Comparison of ENCODE assay signal across 30 mouse cellular contexts in genomic region chr2:85518292-85518691, GRCm38 (mm10). TPM values are rescaled to one million over a fixed set of nuclear protein-coding genes. Genes with fewer than 3 reads are reported as not detected.
DNase-seq lines count a peak whose midpoint lies in the region; ATAC-seq lines count a peak whose summit lies in the region.
"Had no signal": no experiment of that assay in that cellular context is flagged by ENCODE, and none has a peak within 500 bp of the region (broad histone marks: within the 10 kb centered on the region; RNA-seq: fewer than 3 reads in every experiment).

No protein-coding gene starts in this region.

- H3K4me1 ChIP-seq in kidney, embryonic 15.5 days, result no peaks in the 10 kb centered on the region
- H3K4me1 ChIP-seq: heart, embryonic 12.5 days; hindbrain, embryonic 10.5 days; intestine, embryonic 15.5 days; limb, embryonic 10.5 days; neural tube, embryonic 15.5 days had no signal

- no peak overlapping the region for H3K4me2 ChIP-seq in kidney, embryonic 15.5 days
- H3K4me2 ChIP-seq: heart, embryonic 12.5 days; intestine, embryonic 15.5 days; midbrain, embryonic 11.5 days; neural tube, embryonic 15.5 days had no signal

- H3K36me3 ChIP-seq in kidney, embryonic 15.5 days, result no peaks in the 10 kb centered on the region
- H3K36me3 ChIP-seq: forebrain, embryonic 10.5 days; G1E; heart, embryonic 12.5 days; hindbrain, embryonic 10.5 days; intestine, embryonic 15.5 days; limb, embryonic 10.5 days; neural tube, embryonic 15.5 days had no signal

- DNase-seq in kidney, postnatal 10 days, result peak; percentile 3
- DNase-seq in urinary bladder, adult 18-20 months (ENCODE audit: low spot score in 2 of 2), result peak; percentile 34 to 46
- no peak for DNase-seq in urinary bladder, postnatal 10 days (ENCODE audit: low spot score)
- DNase-seq in urinary bladder, adult 2 months (ENCODE audit: low spot score), result peak; percentile 23
- DNase-seq in lung, adult 18-20 months, result no peak
- DNase-seq in kidney, postnatal 14 days, result no peak
- DNase-seq: adrenal gland, adult 8-10 months; B cell, adult 2 months; cerebellum, adult 8-10 months; gastrocnemius, postnatal 14 days; heart, adult 18-20 months; heart, postnatal 10 days; layer of hippocampus, adult 9-11 months; liver; lung, postnatal 10 days; spleen, adult 18-20 months had no signal

- no peak overlapping the region for H3K9ac ChIP-seq in kidney, embryonic 15.5 days
- H3K9ac ChIP-seq: heart, embryonic 12.5 days; intestine, embryonic 15.5 days; neural tube, embryonic 15.5 days had no signal

- no peaks in the 10 kb centered on the region for H3K9me3 ChIP-seq in kidney, embryonic 15.5 days (replicated peaks)
- H3K9me3 ChIP-seq: forebrain, embryonic 10.5 days; G1E; heart, embryonic 12.5 days; hindbrain, embryonic 10.5 days; intestine, embryonic 15.5 days; limb, embryonic 10.5 days; neural tube, embryonic 15.5 days had no signal

- no peak overlapping the region for H3K4me3 ChIP-seq in kidney, embryonic 15.5 days (replicated peaks)
- H3K4me3 ChIP-seq: forebrain, embryonic 10.5 days; heart, embryonic 12.5 days; hindbrain, embryonic 10.5 days; intestine, embryonic 15.5 days; limb, embryonic 10.5 days; neural tube, embryonic 15.5 days had no signal

- no peak for ATAC-seq in kidney, embryonic 15.5 days (replicated peaks; ENCODE audit: low FRiP score)
- ATAC-seq: hindbrain, embryonic 16.5 days; intestine, embryonic 15.5 days had no signal

- WGBS in kidney, embryonic 15.5 days, result 87% methylated on average over 10 of the region's 10 CpGs

- H3K27ac ChIP-seq in kidney, embryonic 15.5 days, result no peak overlapping the region
- H3K27ac ChIP-seq: forebrain, embryonic 10.5 days; hindbrain, embryonic 10.5 days; intestine, embryonic 15.5 days; limb, embryonic 10.5 days; neural tube, embryonic 15.5 days had no signal

- H3K27me3 ChIP-seq in kidney, embryonic 15.5 days, result no peaks in the 10 kb centered on the region
- H3K27me3 ChIP-seq: CH12.LX; heart, embryonic 12.5 days; intestine, embryonic 15.5 days; neural tube, embryonic 15.5 days had no signal

RNA-seq across cellular contexts. Expression of gene 4833423E24Rik, which starts 0.5 kb away (rescaled TPM):
- 0.15 TPM in 1 of 2 replicates, not detected in the other for polyA plus RNA-seq in kidney, embryonic 15.5 days (2015; fragmentation: Nextera tagmentation; extraction: Ambion mirVana)
- 0.03 and 0.10 TPM in 2 replicates for polyA plus RNA-seq in urinary bladder, adult 2 months (2012; rRNA removed)
- polyA plus RNA-seq: forebrain, embryonic 10.5 days; G1E; heart, embryonic 12.5 days; hindbrain, embryonic 10.5 days; kidney, embryonic 14.5 days; large intestine, adult 2 months; limb, embryonic 10.5 days; liver, embryonic 16.5 days; midbrain, embryonic 11.5 days had no signal

Comparison
In these comparisons a context has a peak if more than half of its experiments do, and no peak if none do; other contexts are left out.
1. DNase-seq: peak in kidney, postnatal 10 days (single experiment), urinary bladder, adult 18-20 months (2 of 2) and urinary bladder, adult 2 months (single experiment); none in urinary bladder, postnatal 10 days (single experiment), lung, adult 18-20 months (0 of 2) and kidney, postnatal 14 days (single experiment).